Mouse (Mus musculus) fibroblast of lung, adult 2 months (primary cell): ENCODE measurements around the gene Adamts16.
"Not testable (repeated sequence)": the region's sequence is repeated elsewhere in the genome, so short reads cannot be mapped to it uniquely, and the experiment has no call there.

Experiments
- DNase-seq: peaks from one replicate; pipeline ENCODE4 v3.0.0-alpha.2; 2011; ENCODE audit warnings: low read depth

The Adamts16 gene

GRCm38 (mm10) chr13:70841421-70841904, at the start of gene Adamts16:
TSS of gene Adamts16 (minus strand) at chr13:70841811.
- no peak for DNase-seq

DNA sequence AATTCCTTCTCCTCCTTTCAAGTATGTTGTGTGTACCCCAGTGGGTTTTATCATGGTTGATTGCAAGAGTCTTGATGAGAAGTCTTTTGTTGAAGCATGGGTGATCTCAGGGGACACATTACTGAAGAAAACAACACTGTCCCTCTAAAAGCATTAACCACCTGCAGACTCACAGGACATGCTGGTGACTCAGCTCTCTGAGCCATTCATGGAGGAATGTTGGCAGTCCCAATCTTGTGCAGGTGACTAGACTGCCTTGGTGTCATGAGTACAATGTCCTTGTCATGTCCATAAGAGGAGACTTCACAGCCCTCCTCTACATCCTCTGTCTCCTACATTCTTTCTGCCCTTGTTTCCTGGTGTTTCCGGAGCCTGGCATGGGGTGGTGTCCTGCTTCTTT, 45.5 kb upstream of the Adamts16 start:
- no peak for DNase-seq

DNA sequence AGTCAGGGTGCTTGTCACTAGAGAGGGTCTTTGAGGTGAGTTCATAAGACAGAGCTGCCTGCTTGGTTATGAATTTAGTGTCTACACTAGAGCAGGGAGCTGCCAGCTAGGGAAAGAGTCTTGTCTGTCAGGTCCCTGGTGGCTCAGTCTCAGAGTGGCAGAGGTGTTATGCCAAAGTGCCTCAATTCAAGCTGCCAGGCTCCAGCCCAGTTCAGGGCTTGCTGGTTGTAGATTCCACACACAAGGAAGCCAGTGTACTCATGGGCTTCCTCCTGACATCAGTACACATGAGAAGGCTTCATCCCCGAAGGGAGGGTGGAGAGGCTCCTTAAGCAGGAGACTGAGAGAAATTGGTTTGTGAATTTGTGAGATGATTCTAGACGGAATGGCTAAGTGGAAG, 43.4 kb upstream of the Adamts16 start:
- no peak for DNase-seq

GRCm38 (mm10) chr13:70883891-70884890, 42.6 kb upstream of the Adamts16 start:
- no peak for DNase-seq

- DNase-seq: not testable (repeated sequence)
Measured at GRCm38 (mm10) chr13:70879971-70880370, 38.4 kb upstream of the Adamts16 start.

DNA sequence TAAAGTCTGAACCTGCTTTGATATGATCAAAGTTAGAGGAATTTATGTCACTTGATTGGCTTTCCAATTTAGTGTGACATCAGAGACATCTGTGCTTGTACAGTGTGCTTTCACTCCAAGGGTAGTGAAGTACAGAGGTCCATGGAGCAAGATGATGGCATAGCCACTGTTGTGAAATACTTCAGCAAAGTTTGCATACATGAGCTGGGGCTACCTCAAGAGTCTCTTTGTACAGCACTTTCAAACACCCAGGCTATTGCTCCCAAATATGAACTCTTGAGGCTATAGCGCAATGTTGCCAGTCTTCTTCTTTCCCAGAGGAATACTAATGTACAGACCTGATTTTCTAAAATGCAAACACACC, 35.9 kb upstream of the Adamts16 start:
- no peak for DNase-seq

GRCm38 (mm10) chr13:70876648-70877549, 35.3 kb upstream of the Adamts16 start:
- DNase-seq: no peak

- no peak for DNase-seq
Measured at GRCm38 (mm10) chr13:70875411-70875949, 33.9 kb upstream of the Adamts16 start.

- DNase-seq: no peak
Measured at GRCm38 (mm10) chr13:70874741-70875140, 33.1 kb upstream of the Adamts16 start.

DNA sequence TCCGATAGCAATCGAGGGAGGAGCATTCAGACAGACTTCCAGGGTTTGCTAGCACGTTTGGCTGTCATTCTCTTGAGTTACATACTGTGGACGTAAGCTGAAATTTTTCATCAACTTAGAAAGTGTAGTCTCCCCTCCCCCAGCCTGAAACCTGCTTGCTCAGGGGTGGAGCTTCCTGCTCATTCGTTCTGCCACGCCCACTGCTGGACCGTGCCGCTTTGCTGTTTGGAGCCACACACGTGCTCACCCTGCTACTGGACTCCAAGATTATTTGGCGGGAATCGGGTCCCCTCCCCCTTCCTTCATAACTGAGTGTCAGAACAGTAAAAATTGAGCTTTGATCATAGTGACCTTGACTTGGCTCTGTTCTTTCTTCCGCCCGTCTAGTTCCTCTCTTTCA, 32.2 kb upstream of the Adamts16 start:
- not testable (repeated sequence) for DNase-seq

DNA sequence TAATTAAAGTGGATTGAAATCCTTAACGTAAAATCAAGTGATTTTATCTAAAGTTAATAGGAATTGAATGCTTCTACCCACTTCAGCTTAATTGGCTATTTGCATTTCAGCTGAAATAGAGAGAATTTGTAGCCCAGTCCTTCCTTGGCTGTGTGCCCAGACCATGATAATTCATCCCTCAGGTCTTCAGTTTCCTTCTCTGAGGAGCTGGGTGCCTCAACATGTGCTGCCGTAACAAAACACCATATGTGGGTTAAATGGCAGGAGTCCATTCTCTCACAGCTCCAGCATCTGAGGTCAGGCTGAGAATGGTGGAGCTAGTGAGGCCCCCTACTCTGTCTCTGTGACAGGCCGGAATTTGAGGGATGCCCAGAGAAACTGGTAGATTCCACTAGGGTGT, 29.4 kb upstream of the Adamts16 start:
- no peak for DNase-seq

DNA sequence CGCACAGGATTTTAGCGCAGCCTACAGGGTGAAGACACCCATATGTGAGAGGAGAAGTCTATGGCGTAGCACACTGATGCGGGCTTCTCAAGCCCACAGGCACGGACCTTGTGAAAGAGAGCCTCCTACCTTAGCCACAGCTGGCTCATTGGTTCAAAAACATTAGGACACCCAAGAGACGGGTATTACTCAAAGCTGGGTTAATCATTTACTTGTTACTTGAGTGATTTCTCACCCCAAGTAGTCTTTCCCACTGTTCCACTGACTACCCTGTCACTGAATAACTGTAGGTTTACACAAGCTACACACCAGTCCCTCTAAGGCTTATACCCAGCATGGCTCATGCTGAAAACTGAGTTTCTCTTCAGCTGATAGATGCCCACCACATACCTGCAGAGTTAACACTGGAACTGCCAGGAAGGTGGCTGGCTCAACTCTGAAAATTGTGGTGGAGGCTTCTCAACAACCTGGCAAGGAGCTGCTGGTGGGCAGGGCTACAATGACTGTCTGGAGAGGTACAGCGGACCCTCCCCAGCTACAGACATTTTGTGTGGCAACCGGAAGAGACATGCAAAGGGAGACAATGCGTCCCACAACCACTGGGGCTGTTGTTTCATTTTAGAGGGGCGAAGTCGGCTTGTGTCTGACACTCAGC, 25.5 kb upstream of the Adamts16 start:
- DNase-seq: no peak

DNA sequence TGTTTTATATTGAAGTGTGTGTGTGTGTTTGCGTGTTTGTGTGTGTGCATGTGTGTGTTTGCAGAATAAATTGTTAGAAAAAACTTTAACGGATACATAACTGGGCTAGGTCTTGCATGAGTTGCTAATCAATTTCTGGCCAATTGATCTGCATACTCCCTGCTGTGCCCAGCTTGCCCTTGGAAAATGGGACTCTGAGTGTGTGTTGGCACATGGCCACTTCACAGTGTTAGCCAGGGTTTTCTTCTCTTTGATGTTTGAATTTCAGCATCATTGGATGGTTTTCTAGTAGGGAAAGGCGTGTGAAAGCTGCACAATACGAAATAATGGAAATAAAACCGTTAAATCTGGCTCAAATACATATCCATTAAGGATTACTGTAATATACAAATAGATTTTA, 24.3 kb upstream of the Adamts16 start:
- no peak for DNase-seq

DNA sequence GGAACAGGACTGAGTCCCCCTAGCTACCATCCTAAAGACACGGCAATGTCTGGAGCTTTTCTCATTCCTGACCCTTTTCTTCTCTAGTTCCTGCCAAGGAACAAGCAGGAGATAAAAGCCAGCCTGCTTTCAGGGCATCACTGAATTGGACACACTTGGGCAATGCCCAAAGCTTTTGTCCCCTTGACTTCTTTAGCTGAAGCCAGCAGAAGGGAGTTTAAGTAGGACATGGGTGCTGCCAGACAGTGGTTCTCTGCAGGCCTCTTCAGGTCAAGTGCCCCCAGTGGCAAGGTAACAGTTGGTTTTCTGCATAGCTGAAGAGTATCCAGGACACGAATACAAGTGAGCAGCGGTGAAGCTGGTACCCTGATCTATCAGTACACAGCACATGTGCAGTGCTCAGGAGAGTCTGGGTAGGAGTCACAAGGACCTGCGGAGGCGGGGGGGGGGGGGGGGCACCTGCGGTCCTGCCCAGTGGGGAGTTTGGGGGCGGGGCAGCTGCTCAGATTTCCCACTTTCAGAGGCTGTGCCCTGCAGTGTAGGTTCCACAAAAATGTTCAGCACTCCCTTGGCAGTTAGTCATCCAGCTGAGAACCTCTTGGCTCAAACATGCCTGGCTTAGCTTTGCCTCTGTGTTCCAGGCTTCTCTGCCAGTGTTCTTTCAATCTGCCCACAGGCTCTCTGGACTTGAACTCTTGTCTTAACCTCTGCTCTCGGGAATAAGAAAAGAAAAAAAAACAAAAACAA, 20.7 kb upstream of the Adamts16 start:
- peak; percentile 72 for DNase-seq

GRCm38 (mm10) chr13:70853601-70854000, 12.0 kb upstream of the Adamts16 start:
- DNase-seq: no peak

DNA sequence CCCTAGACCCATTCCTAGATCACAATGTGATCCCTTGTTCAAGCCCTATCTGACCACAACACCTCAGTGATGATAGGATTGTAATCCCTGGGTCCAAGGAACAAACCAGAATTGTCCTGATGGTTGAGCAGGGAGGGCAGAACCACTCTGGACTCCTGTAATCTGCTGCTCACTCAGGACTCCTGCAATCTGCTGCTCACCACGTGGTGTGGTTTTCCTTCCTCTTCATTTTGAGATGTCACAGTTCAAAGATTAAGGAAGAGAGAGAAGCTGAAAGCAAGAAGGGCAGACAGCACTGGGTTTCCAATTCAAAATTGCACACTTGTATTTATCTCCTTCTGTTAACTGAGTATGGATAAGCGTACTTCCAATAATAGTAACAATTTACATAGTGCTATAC, 5.3 kb upstream of the Adamts16 start:
- DNase-seq: no peak

- DNase-seq: no peak
Measured at GRCm38 (mm10) chr13:70845526-70845925, 3.9 kb upstream of the Adamts16 start.

DNA sequence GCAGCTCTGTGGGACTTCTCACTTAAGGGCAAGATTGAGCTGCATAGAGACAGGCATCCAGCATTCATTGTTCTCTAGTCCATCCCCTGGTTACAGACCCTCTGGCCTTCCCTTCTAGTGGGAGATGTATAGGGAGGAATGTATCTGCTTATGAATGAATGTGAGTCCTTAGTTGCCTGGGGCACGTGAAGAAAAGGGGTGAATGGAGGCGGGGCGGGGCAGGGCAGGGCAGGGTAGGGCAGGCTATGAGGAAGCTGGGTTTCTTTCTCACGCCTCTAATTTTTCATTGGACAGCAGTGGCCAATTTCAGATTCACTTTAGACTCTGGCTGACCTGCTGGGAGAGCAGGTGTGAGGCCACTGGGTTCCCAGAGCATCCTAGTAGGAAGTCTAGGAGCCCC, 515 bp upstream of the Adamts16 start:
- DNase-seq: no peak

DNA sequence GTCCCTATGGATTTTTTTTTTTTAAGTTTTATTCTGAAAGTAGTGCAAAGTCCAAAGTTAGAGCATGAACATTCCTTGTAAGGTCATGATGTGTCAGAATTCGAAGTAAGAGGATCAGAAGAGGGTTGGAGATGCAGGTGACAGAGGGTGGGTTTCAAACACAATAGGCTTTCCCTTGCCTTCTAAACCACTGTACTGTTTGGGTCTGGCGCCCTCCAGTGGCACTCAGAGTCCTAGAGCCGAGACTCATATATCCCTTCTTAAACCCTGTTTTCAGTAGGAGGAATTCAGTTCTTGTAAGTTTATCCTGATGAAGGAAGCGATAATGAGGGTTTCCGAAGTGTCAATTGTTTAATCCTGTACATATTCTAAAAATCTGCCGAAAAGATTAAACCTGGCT, 1.4 kb downstream of the Adamts16 start:
- DNase-seq: no peak

DNA sequence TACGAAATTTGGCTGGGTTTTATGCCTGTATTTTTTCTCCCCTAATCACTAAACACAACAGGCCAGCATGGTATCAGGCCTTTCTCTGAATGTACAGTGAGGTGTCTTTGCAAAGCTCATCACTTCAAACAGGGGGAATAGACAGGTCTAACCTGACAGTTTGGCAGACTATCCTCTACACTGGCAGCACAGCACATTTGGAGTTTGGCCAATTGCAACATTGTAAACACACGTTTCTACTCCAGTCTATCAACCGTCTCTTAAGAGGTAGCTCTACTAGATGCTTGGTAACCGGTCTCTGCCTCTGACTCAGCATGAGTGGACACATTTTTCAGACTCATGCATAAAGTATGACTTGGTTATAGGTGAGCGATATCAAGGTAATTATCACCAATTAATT, 4.0 kb downstream of the Adamts16 start:
- no peak for DNase-seq

- no peak for DNase-seq
Measured at GRCm38 (mm10) chr13:70836246-70836645, 5.4 kb downstream of the Adamts16 start.
